Mouse (Mus musculus) heart, embryonic 14.5 days (tissue): Measurements from ENCODE around the gene Slc30a3. TPM values are rescaled to one million over a fixed set of nuclear protein-coding genes. Genes with fewer than 3 reads are reported as not detected.

Experiments
- ATAC-seq: fragments of 200-750 bp; cut with Nextera tagmentation; 2 replicates; pipeline ENCODE4 v1.8.0; 2017; ENCODE audit warnings: low read depth, moderate TSS enrichment; ENCODE audit not compliant: insufficient number of reproducible peaks, insufficient read depth, low FRiP score
- H3K27ac ChIP-seq, 2 experiments: fragments of 200-500 bp in 1 of 2; fragments of 300-500 bp in 1 of 2; sonication (generic) in 1 of 2; replicated peaks in 1 of 2; 2 replicates each; pipeline ENCODE4 v1.5.1; 2012 to 2014; ENCODE audit warnings: low read depth in 2 of 2, low read length in 2 of 2, control low read depth in 1 of 2, mild to moderate bottlenecking in 1 of 2, mixed read lengths in 1 of 2; ENCODE audit not compliant: control insufficient read depth in 1 of 2, insufficient read depth in 1 of 2
- H3K27me3 ChIP-seq: fragments of 300-500 bp; sonication (generic); 2 replicates; pipeline ENCODE4 v1.6.1; 2014; ENCODE audit warnings: mild to moderate bottlenecking, low read length, control low read depth; ENCODE audit not compliant: control insufficient read depth, insufficient read depth
- H3K36me3 ChIP-seq: fragments of 300-500 bp; sonication (generic); 2 replicates; pipeline ENCODE4 v1.6.1; 2014; ENCODE audit warnings: mild to moderate bottlenecking, control low read depth, low read length, mixed read lengths; ENCODE audit not compliant: control insufficient read depth, insufficient read depth
- H3K4me1 ChIP-seq, 2 experiments: fragments of 200-500 bp in 1 of 2; fragments of 300-500 bp in 1 of 2; sonication (generic) in 1 of 2; 2 replicates each; pipeline ENCODE4 v1.6.1; 2012 to 2014; ENCODE audit warnings: low read length in 2 of 2, control low read depth in 1 of 2, mixed read lengths in 1 of 2; ENCODE audit not compliant: control insufficient read depth in 2 of 2, insufficient read depth in 2 of 2
- H3K4me2 ChIP-seq: fragments of 300-500 bp; sonication (generic); 2 replicates; pipeline ENCODE4 v1.6.1; 2014; ENCODE audit warnings: mild to moderate bottlenecking, low read length
- H3K4me3 ChIP-seq, 2 experiments: fragments of 200-500 bp in 1 of 2; fragments of 300-500 bp in 1 of 2; sonication (generic) in 1 of 2; 2 replicates each; pipeline ENCODE4 v1.5.1; 2012 to 2014; ENCODE audit warnings: low read length in 2 of 2, mild to moderate bottlenecking in 2 of 2, control low read depth in 1 of 2, low read depth in 1 of 2, moderate library complexity in 1 of 2; ENCODE audit not compliant: control insufficient read depth in 1 of 2, insufficient read depth in 1 of 2
- H3K9ac ChIP-seq: fragments of 300-500 bp; sonication (generic); 2 replicates; pipeline ENCODE4 v1.6.1; 2014; ENCODE audit warnings: mild to moderate bottlenecking, low read length
- H3K9me3 ChIP-seq: fragments of 300-500 bp; sonication (generic); 2 replicates; pipeline ENCODE4 v1.6.1; 2016; ENCODE audit warnings: low read length, control low read depth; ENCODE audit not compliant: control insufficient read depth
- WGBS: fragments of 180-500 bp; shearing (Covaris S2); extraction: QIAGEN DNeasy Blood & Tissue Kit; methylation state at CpG from one replicate; pipeline ENCODE4 v1.1.7; 2014; 5-methylcytosine and 5-hydroxymethylcytosine counted together
- polyA plus RNA-seq: library from polyadenylated mRNA; unstranded; fragments of >200 nt; fragmentation: Nextera tagmentation; extraction: Ambion mirVana; gene quantifications from 2 replicates; pipeline ENCODE4 v1.2.1, GENCODE M21; 2014

The Slc30a3 gene
- polyA plus RNA-seq, 1 experiment from 2014 or later, result 0.43 TPM

GRCm38 (mm10) chr5:31092231-31092975 lies 15.6 kb downstream of the Slc30a3 start:
- 0 out of 2 replicates have a peak overlapping the region, but pooled peaks have one; percentile 21 for H3K9ac ChIP-seq

DNA sequence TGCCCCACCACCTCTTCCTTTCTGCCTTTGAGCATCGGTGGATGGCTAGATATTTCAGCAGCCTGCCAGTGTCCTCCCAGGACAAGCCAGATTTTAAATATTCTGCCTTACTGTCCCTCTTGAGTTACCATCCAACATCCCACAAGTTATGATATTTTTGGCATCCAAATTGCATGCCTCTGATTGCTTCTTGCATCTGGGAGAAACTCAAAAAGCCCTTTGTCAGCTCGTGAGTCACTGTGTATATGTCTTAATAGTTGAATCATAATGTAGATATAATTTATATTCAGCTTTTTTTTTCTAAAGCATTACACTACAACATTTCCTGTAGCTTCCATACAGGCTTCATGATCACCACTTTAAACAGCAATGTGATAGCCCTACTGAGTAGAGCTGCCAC lies 20.9 kb downstream of the Slc30a3 start:
- ATAC-seq, result no peak
- peaks cover 45% of the 10 kb centered on the region for H3K27me3 ChIP-seq
- no peak overlapping the region for H3K4me3 ChIP-seq
- 64% methylated on average over 2 of the region's 2 CpGs for WGBS
- H3K27ac ChIP-seq, result no peak overlapping the region
- H3K9me3 ChIP-seq, result no peaks in the 10 kb centered on the region
- no peaks in the 10 kb centered on the region for H3K36me3 ChIP-seq
- peaks cover 17 to 25% of the 10 kb centered on the region in 2 experiments for H3K4me1 ChIP-seq
- H3K4me2 ChIP-seq, result no peak overlapping the region
- no peak overlapping the region for H3K9ac ChIP-seq

More at GRCm38 (mm10) chr5:31092231-31092975, 15.6 kb downstream of the Slc30a3 start:
- WGBS, result 4% methylated on average over 45 of the region's 53 CpGs
- ATAC-seq, result no peak; the same call in 1 of the 2 replicates
- peak overlapping the region; percentile 75 for H3K4me2 ChIP-seq
- no peaks in the 10 kb centered on the region for H3K36me3 ChIP-seq
- H3K27ac ChIP-seq, result no peak overlapping the region
- peaks cover 95% of the 10 kb centered on the region for H3K27me3 ChIP-seq
- peaks cover 16 to 31% of the 10 kb centered on the region in 2 experiments for H3K4me1 ChIP-seq
- H3K9me3 ChIP-seq, result no peaks in the 10 kb centered on the region
- H3K4me3 ChIP-seq, result peak overlapping the region; percentile 31 to 41

- H3K27ac ChIP-seq, result no peak overlapping the region
- no peak overlapping the region for H3K4me3 ChIP-seq
- H3K9ac ChIP-seq, result no peak overlapping the region
Observed at GRCm38 (mm10) chr5:31086606-31087005, 21.4 kb downstream of the Slc30a3 start.

DNA sequence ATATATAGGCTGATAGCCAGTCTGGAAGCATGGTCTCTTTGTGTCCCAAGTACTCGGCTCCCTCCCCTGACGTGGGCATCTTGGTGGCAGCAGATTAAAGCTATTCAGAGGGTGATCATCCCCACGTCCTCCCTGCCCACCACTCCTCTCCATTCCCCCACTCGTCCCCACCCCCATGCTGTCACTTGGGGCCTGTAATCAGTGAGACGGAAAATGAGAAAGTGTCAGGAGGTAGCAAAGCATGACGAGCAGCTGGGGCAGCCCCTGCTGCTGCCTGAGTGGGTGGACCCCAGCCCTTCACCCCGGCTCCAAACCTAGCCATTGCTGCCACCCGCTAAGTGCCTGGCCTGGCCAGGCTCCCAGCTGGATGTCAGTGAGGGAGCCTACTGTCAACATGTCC lies 24.1 kb downstream of the Slc30a3 start:
- Histone ChIP-seq H3K36me3 (peaks cover 2% of the 10 kb centered on the region; the same call in 1 of the 2 replicates), H3K9ac (no peak overlapping the region), H3K4me2 (peak overlapping the region; percentile 52), H3K4me3 (no peak overlapping the region), H3K27ac (peak overlapping the region in 1 of 2 experiments; percentile 37; a peak in 1 of 4 replicates), H3K9me3 (no peaks in the 10 kb centered on the region), H3K27me3 (peaks cover 13% of the 10 kb centered on the region), H3K4me1 (peaks cover 17 to 28% of the 10 kb centered on the region in 2 experiments)
- 4% methylated on average over 8 of the region's 8 CpGs for WGBS
- peak; percentile 38; the same call in 1 of the 2 replicates for ATAC-seq

More at GRCm38 (mm10) chr5:31086606-31087005, 21.4 kb downstream of the Slc30a3 start:
- Histone ChIP-seq H3K4me2 (no peak overlapping the region), H3K27me3 (peaks cover 40% of the 10 kb centered on the region), H3K4me1 (peaks cover 17 to 28% of the 10 kb centered on the region in 2 experiments), H3K9me3 (no peaks in the 10 kb centered on the region), H3K36me3 (no peaks in the 10 kb centered on the region)
- no peak for ATAC-seq
- 24% methylated on average over 7 of the region's 7 CpGs for WGBS

- no peaks in the 10 kb centered on the region for H3K9me3 ChIP-seq
- peaks cover 17 to 28% of the 10 kb centered on the region in 2 experiments for H3K4me1 ChIP-seq
- H3K27ac ChIP-seq, result peak overlapping the region; percentile 30 to 66
- peak overlapping the region; percentile 52 for H3K4me2 ChIP-seq
- peak; percentile 48; the same call in 1 of the 2 replicates for ATAC-seq
- H3K36me3 ChIP-seq, result peaks cover 11% of the 10 kb centered on the region
- H3K9ac ChIP-seq, result peak overlapping the region; percentile 30; the same call in 1 of the 2 replicates
- H3K27me3 ChIP-seq, result peaks cover 5% of the 10 kb centered on the region; the same call in 1 of the 2 replicates
- peak overlapping the region; percentile 5 to 11; a peak in 2 of 4 replicates for H3K4me3 ChIP-seq
- WGBS, result 5% methylated on average over 12 of the region's 12 CpGs
Observed at GRCm38 (mm10) chr5:31082935-31083625, 25.0 kb downstream of the Slc30a3 start.

DNA sequence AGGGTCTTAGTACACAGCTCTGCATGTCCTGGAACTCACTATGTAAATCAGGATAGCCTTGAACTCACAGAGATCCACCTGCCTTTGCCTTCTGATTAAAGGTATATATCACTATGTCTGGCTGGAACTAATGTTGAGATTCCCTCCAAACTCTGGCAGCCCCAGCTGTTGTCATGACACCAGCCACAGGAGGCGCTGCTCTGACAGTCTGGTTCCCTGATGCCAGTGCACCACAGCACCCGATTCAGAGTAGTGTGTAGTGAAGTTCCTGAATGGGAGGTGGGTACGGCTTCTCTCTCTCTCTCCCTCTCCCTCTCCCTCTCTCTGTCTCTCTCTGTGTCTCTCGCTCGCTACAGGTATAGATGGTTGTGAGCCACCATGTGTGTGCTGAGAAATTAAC lies 25.7 kb downstream of the Slc30a3 start:
- Histone ChIP-seq H3K9me3 (no peaks in the 10 kb centered on the region), H3K4me1 (peaks cover 17 to 28% of the 10 kb centered on the region in 2 experiments), H3K4me3 (0 out of 4 replicates have a peak overlapping the region, but pooled peaks of 1 of the 2 experiments have one; percentile 11), H3K27me3 (no peaks in the 10 kb centered on the region), H3K36me3 (peaks cover 18% of the 10 kb centered on the region), H3K9ac (peak overlapping the region; percentile 4; the same call in 1 of the 2 replicates), H3K4me2 (peak overlapping the region; percentile 52), H3K27ac (0 out of 4 replicates have a peak overlapping the region, but pooled peaks of 1 of the 2 experiments have one; percentile 66)
- 7% methylated on average over 5 of the region's 5 CpGs for WGBS
- no peak for ATAC-seq

- Histone ChIP-seq H3K27me3 (no peaks in the 10 kb centered on the region), H3K4me1 (peaks cover 17 to 28% of the 10 kb centered on the region in 2 experiments), H3K9ac (no peak overlapping the region), H3K4me2 (no peak overlapping the region), H3K27ac (no peak overlapping the region), H3K36me3 (peaks cover 28% of the 10 kb centered on the region), H3K9me3 (no peaks in the 10 kb centered on the region), H3K4me3 (no peak overlapping the region)
- ATAC-seq, result no peak
- 82% methylated on average over 3 of the region's 3 CpGs for WGBS
Observed at GRCm38 (mm10) chr5:31081386-31081785, 26.7 kb downstream of the Slc30a3 start.
